Mouse (Mus musculus) hindbrain, embryonic 14.5 days (tissue): ENCODE results near the gene Creb3l4. TPM values are rescaled to one million over a fixed set of nuclear protein-coding genes. Genes with fewer than 3 reads are reported as not detected.

Experiments
- ATAC-seq: fragments of 200-750 bp; cut with Nextera tagmentation; 2 replicates; pipeline ENCODE4 v1.8.0; 2017; ENCODE audit warnings: moderate number of reproducible peaks, mild to moderate bottlenecking, moderate TSS enrichment, moderate library complexity; ENCODE audit not compliant: low FRiP score
- DNase-seq: peaks from one replicate; pipeline ENCODE4 v3.0.0-alpha.2; 2015; ENCODE audit warnings: low spot score
- H3K27ac ChIP-seq: fragments of 300-500 bp; sonication (generic); 2 replicates; pipeline ENCODE4 v1.5.1; 2014; ENCODE audit warnings: mild to moderate bottlenecking, moderate library complexity
- H3K27me3 ChIP-seq: fragments of 300-500 bp; sonication (generic); 2 replicates; pipeline ENCODE4 v1.6.1; 2014; ENCODE audit warnings: mild to moderate bottlenecking, low read length, mixed read lengths; ENCODE audit not compliant: control insufficient read depth, insufficient read depth
- H3K36me3 ChIP-seq: fragments of 300-500 bp; sonication (generic); replicated peaks from 2 replicates; pipeline ENCODE4 v1.6.1; 2014; ENCODE audit not compliant: control insufficient read depth, insufficient read depth
- H3K4me1 ChIP-seq: fragments of 300-500 bp; sonication (generic); replicated peaks from 2 replicates; pipeline ENCODE4 v1.6.1; 2014; ENCODE audit warnings: antibody characterized with exemption, low read length, mixed read lengths; ENCODE audit not compliant: control insufficient read depth, insufficient read depth
- H3K4me2 ChIP-seq: fragments of 300-500 bp; sonication (generic); replicated peaks from 2 replicates; pipeline ENCODE4 v1.6.1; 2014; ENCODE audit warnings: mild to moderate bottlenecking, moderate library complexity
- H3K4me3 ChIP-seq: fragments of 300-500 bp; sonication (generic); replicated peaks from 2 replicates; pipeline ENCODE4 v1.5.1; 2014; ENCODE audit warnings: mild to moderate bottlenecking, low read length
- H3K9ac ChIP-seq: fragments of 300-500 bp; sonication (generic); 2 replicates; pipeline ENCODE4 v1.6.1; 2014
- H3K9me3 ChIP-seq: fragments of 300-500 bp; sonication (generic); 2 replicates; pipeline ENCODE4 v1.6.1; 2016; ENCODE audit warnings: low read length; ENCODE audit not compliant: control insufficient read depth
- WGBS: fragments of 180-500 bp; shearing (Covaris S2); extraction: QIAGEN DNeasy Blood & Tissue Kit; methylation state at CpG from one replicate; pipeline ENCODE4 v1.1.7; 2014; 5-methylcytosine and 5-hydroxymethylcytosine counted together
- polyA plus RNA-seq: library from polyadenylated mRNA; unstranded; fragments of >200 nt; fragmentation: Nextera tagmentation; extraction: Ambion mirVana; gene quantifications from 2 replicates; pipeline ENCODE4 v1.2.1, GENCODE M21; 2014

Gene Creb3l4
- polyA plus RNA-seq, 1 experiment from 2014 or later = 1.8 TPM

DNA sequence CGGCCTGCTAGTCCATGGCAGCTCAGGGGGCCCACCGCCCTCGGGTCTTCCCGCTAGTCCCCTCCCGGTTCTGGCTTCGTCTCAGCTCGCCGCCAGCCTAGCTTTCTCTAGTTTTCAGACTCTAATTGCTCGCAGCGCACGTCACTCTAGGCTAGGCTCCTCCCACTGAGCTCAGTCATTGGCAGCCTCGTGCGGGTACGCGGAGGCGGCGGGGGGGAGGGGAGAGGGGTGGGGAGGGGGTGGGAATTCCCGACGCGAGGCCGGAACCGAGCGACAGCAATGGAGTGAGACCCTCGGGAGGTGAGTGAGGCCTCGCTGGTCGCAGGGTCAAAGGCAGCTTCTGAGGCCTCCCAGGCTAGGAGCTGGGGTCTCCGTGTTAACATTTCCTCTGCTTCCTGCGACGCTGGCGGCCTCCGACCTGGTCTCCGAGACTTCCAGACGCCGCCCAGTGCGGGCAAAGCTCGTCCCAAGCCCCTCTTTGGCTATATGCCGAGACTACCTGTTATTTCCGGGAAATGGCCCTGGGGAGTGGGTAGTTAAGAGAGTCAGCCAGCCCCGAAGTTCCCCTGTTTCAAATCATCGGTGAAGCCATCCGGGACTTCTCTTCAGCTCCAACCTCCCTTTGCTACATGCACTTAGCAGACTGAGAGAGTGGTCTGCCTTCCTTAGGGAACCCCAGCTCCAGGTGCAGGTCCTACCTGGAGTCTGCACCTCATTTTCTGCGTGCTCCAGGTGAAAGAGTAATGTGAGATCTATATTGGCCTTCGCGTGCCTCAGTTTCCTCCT is 4.8 kb upstream of the Creb3l4 start, which contains the start of gene Slc39a1:
Gene Slc39a1 (plus strand): TSS at position 213 of the 786 bp plus-strand sequence.
- Histone ChIP-seq H3K4me2 (peak within 1 kb of the TSS; percentile 68), H3K27me3 (no peaks in the 10 kb centered on the region), H3K9me3 (no peaks in the 10 kb centered on the region), H3K9ac (peak within 1 kb of the TSS; percentile 73), H3K27ac (peak within 1 kb of the TSS; percentile 83), H3K4me1 (peaks cover 16% of the 10 kb centered on the region), H3K36me3 (peaks cover 20% of the 10 kb centered on the region), H3K4me3 (peak within 1 kb of the TSS; percentile 57)
- DNase-seq = peak; percentile 95
- ATAC-seq = peak; percentile 94
- WGBS = 0% methylated on average over 40 of the region's 44 CpGs

DNA sequence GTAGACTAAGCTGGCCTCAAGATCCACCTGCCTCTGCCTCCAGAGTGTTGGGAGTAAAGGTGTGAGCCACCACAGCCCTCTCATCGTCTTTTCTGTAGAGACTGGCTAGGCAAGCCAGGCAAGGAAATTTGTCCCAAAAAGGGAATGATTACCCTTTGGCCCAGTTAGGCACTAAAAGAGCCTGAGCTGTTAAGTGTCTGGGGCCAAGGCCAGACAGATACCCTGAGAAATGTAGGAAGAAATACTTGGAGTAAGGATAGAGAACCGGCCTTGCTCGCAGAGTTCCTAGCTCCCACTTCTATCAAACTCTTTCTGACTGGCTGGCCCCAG is 4.3 kb upstream of the Creb3l4 start:
- Histone ChIP-seq H3K27me3 (no peaks in the 10 kb centered on the region), H3K9ac (peak overlapping the region; percentile 73), H3K27ac (peak overlapping the region; percentile 83), H3K36me3 (peaks cover 20% of the 10 kb centered on the region), H3K4me2 (peak overlapping the region; percentile 68), H3K9me3 (no peaks in the 10 kb centered on the region), H3K4me3 (peak overlapping the region; percentile 57), H3K4me1 (peaks cover 21% of the 10 kb centered on the region)
- ATAC-seq (peak; percentile 3; the same call in 1 of the 2 replicates), DNase-seq (no peak)
- under 1% methylated on average over 3 of the region's 3 CpGs for WGBS

DNA sequence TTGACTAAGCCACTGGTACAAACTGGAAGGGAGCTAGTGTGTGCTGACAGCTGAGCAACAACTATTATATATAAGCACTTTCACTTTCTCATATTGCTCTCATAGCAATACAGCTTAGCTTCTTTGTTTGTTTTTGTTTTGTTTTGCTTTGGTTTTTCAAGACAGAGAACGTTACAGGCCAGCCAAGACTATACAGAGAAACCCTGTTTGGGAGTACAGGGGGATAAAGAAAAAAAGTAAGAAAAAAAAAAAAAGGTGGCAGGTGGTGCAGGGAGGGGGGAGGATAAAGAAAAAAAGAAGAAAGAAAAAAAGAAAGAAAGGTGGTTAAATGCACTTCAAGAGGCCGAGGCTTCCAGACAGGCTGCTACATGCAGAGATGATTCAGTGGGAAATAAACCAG is 2.1 kb upstream of the Creb3l4 start:
- peaks cover 23% of the 10 kb centered on the region for H3K4me1 ChIP-seq
- peaks cover 5% of the 10 kb centered on the region; the same call in 1 of the 2 replicates for H3K36me3 ChIP-seq
- H3K9me3 ChIP-seq = no peaks in the 10 kb centered on the region
- no peak overlapping the region for H3K27ac ChIP-seq
- DNase-seq (no peak), ATAC-seq (no peak)
- no peaks in the 10 kb centered on the region for H3K27me3 ChIP-seq
- no peak overlapping the region for H3K4me3 ChIP-seq
- no peak overlapping the region for H3K4me2 ChIP-seq
- 73% methylated on average over 2 of the region's 2 CpGs for WGBS
- H3K9ac ChIP-seq = no peak overlapping the region

DNA sequence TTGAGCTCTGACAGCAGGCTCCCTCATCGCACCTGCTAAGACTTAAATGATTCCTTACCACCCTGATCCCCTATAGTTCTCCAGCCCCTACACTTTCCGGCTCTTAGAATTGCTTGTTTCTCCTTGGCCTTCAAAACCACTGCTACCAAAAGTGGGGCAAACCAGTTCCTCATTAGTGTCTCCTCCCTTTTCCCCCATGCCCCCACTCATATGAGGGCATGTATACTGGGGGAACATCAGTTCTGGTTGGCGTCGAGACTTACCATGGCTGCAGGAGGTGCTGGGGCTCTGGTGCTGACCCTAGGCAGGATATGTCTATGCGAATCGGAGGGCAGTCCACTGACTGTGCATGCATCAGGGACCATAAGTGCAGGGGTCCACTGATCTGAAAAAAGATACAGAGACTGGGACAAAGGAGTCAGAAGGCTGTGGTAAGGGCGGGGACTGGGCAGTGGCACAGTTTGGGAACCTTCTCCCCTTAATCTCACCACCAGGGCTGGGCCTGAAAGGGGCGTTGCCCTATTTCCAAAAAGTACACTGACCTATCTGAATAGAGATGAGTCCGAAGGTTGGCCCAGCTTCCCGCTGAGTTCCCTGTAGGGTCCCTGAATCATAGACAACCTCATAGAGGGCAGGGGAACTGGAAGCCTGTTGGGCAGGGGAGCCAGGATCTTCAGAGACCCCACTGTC is 1.5 kb downstream of the Creb3l4 start:
- 90% methylated on average over 10 of the region's 10 CpGs for WGBS
- Histone ChIP-seq H3K27ac (no peak overlapping the region), H3K9ac (no peak overlapping the region), H3K4me1 (peaks cover 13% of the 10 kb centered on the region), H3K27me3 (no peaks in the 10 kb centered on the region), H3K4me2 (no peak overlapping the region), H3K36me3 (peaks cover 3% of the 10 kb centered on the region; the same call in 1 of the 2 replicates), H3K9me3 (no peaks in the 10 kb centered on the region), H3K4me3 (no peak overlapping the region)
- DNase-seq (no peak), ATAC-seq (no peak)

DNA sequence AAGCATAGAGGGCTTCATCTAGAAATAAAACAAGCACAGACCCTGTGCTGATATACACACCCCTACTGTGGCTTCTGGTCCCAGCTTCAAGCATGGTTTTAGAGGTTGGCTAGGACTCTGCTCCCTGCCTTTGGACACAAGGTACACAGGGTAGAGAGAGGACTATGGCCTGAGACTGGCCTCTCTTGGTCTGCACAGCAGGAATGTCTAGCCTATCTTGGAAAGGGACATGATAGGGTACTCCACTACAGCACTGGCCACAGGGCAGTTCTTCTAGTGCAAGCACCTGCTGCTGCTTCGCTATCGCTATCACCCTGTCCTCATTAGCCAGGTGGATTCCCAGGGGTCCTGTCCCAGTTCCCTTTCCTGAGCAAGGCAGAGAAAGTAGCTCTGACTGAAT is 2.1 kb downstream of the Creb3l4 start:
- no peak overlapping the region for H3K9ac ChIP-seq
- peaks cover 13% of the 10 kb centered on the region for H3K4me1 ChIP-seq
- H3K36me3 ChIP-seq = peaks cover 9% of the 10 kb centered on the region
- H3K9me3 ChIP-seq = no peaks in the 10 kb centered on the region
- no peaks in the 10 kb centered on the region for H3K27me3 ChIP-seq
- ATAC-seq (no peak), DNase-seq (no peak)
- H3K27ac ChIP-seq = no peak overlapping the region
- no peak overlapping the region for H3K4me3 ChIP-seq
- H3K4me2 ChIP-seq = no peak overlapping the region
- WGBS = 74% methylated on average over 2 of the region's 2 CpGs

DNA sequence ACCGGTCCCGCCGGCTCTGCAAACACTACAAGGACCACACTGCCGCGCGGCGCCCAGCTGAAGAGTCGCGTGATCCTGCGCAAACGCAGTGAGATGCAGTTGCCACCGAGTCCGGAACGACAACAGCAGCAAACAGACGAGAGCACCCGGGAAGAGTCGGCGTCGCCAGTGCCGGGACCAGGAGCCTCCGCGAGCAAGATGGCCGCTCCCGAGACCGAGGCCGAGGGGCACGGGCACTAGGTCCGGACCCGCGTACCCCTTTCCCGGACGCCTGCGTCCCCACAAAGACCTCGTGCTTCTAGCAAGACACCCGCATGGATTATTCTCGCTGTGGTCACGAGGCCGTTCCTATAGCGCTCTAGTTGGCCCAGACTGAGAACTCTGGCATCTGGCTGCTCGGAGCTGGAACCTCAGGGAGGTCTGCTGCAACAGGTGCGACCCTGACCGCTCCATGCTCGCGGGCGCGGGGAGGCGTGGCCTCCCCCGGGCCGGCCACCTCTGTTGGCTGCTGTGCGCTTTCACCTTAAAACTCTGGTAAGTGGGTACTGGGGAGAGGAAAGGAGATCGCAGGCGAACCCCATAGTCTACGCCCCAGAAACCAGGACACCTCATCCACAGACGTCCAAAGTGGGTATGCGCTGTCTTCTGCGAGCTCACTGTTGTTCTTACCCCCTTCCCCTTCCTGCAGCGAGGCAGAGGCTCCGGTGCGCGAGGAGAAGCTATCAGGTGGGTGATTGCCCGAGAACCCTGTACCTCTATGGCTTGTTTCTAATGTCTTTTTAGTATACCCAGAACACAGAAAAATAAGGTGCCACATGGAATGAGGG is 11.6 kb downstream of the Creb3l4 start, which contains the start of gene Jtb:
Gene Jtb (plus strand): TSS at position 91 of the 827 bp plus-strand sequence.
- peak within 1 kb of the TSS; percentile 82 for H3K27ac ChIP-seq
- peak within 1 kb of the TSS; percentile 83 for H3K4me2 ChIP-seq
- H3K4me1 ChIP-seq = peaks cover 11% of the 10 kb centered on the region
- DNase-seq (peak; percentile 94), ATAC-seq (peak; percentile 98)
- WGBS = under 1% methylated on average over 61 of the region's 61 CpGs
- peak within 1 kb of the TSS; percentile 70 for H3K9ac ChIP-seq
- peak within 1 kb of the TSS; percentile 63 for H3K4me3 ChIP-seq
- H3K27me3 ChIP-seq = no peaks in the 10 kb centered on the region
- H3K9me3 ChIP-seq = no peaks in the 10 kb centered on the region
- peaks cover 30% of the 10 kb centered on the region for H3K36me3 ChIP-seq

DNA sequence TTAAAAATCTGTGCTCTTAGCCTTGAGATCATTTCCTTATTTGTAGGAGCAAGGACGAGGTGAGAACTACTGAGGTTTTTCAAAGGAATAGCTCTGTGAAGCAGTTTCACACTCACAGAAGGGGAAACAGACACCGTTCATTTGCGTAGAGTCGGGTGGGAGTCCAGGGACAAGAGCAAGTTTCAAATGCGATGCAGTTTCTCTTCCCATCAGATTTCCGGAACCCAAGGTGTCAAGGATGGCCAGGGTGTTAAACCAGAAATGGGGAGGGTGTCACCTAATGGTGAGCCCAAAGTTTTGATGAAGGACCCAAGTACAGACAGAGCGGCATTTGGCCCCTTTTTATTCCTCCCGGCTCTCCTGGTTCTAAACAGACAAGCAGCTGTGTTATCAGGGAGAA is 12.2 kb downstream of the Creb3l4 start:
- DNase-seq (no peak), ATAC-seq (peak; percentile 2; the same call in 1 of the 2 replicates)
- H3K27ac ChIP-seq = peak overlapping the region; percentile 82
- H3K4me3 ChIP-seq = peak overlapping the region; percentile 63
- peak overlapping the region; percentile 70 for H3K9ac ChIP-seq
- peaks cover 11% of the 10 kb centered on the region for H3K4me1 ChIP-seq
- H3K27me3 ChIP-seq = no peaks in the 10 kb centered on the region
- H3K9me3 ChIP-seq = no peaks in the 10 kb centered on the region
- 19% methylated on average over 8 of the region's 8 CpGs for WGBS
- H3K4me2 ChIP-seq = peak overlapping the region; percentile 83
- H3K36me3 ChIP-seq = peaks cover 24% of the 10 kb centered on the region

DNA sequence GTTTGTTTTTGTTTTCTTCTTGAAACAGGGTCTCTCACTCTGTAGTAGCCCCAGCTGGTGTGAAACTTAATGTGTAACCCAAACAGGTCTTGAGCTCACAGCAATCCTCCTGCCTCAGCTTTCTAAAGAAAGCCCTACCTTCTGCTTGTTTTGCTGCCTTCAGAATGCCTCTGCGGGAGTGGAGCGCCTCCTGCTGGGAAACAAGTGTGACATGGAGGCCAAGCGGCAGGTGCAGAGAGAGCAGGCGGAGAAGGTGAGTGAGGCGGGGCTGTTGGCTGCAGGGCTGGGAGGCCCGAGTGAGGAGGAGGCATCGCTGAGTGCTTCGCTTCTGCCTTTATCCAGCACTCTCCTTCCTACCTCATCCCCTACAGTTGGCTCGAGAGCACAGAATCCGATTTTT is 19.0 kb downstream of the Creb3l4 start:
- WGBS = 74% methylated on average over 10 of the region's 10 CpGs
- no peaks in the 10 kb centered on the region for H3K27me3 ChIP-seq
- H3K4me3 ChIP-seq = no peak overlapping the region
- 0 out of 2 replicates have a peak, but pooled peaks cover 6% of the 10 kb centered on the region for H3K36me3 ChIP-seq
- no peak overlapping the region for H3K27ac ChIP-seq
- ATAC-seq = no peak
- H3K4me1 ChIP-seq = peaks cover 6% of the 10 kb centered on the region; the same call in 1 of the 2 replicates
- no peak overlapping the region for H3K9ac ChIP-seq
- DNase-seq = no peak
- no peaks in the 10 kb centered on the region for H3K9me3 ChIP-seq
- no peak overlapping the region for H3K4me2 ChIP-seq

DNA sequence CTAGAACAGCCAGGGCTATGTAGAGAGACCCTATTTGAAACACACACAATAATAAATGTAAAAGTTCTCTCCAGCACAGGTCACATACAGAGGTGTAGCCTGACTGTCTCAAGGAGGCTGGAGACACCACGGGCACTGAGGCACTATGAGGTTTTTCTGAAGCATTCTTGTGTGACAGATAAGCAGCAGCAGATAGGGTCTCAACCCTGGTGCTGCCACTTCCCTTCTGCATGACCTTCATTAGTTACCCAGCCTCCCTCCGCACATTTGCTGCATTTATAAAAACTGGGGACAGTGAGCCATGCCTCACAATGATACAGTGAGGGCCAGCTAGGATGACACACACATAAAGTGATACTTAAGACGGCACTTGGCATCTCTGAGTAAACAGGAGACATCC is 20.4 kb downstream of the Creb3l4 start:
- no peak overlapping the region for H3K27ac ChIP-seq

More for the DNA sequence above, 20.4 kb downstream of the Creb3l4 start:
- DNase-seq = no peak
- no peaks in the 10 kb centered on the region for H3K9me3 ChIP-seq
- no peak overlapping the region for H3K4me3 ChIP-seq
- no peak overlapping the region for H3K4me2 ChIP-seq
- no peaks in the 10 kb centered on the region for H3K27me3 ChIP-seq
- 0 out of 2 replicates have a peak, but pooled peaks cover 6% of the 10 kb centered on the region for H3K36me3 ChIP-seq
- no peak for ATAC-seq
- WGBS = 87% methylated on average over 3 of the region's 3 CpGs
- H3K9ac ChIP-seq = no peak overlapping the region
- peaks cover 6% of the 10 kb centered on the region; the same call in 1 of the 2 replicates for H3K4me1 ChIP-seq
